Mouse (Mus musculus): ENCODE data around the gene Shroom3.

Gene Shroom3

GRCm38 (mm10) chr5:92850925-92851324, 167.7 kb downstream of the Shroom3 start:
- DNase-seq (ENCODE audit: low read depth, low spot score): no peak

- no peak for DNase-seq (ENCODE audit: low read depth, low spot score)
Observed at GRCm38 (mm10) chr5:92854983-92855382, 171.7 kb downstream of the Shroom3 start.

- no peak for DNase-seq (ENCODE audit: low read depth, low spot score)
Observed at GRCm38 (mm10) chr5:92856346-92856745, 173.1 kb downstream of the Shroom3 start.

- no peak for DNase-seq (ENCODE audit: low read depth, low spot score)
Observed at GRCm38 (mm10) chr5:92857177-92857576, 173.9 kb downstream of the Shroom3 start.

GRCm38 (mm10) chr5:92858104-92858503, 174.9 kb downstream of the Shroom3 start:
- no peak for DNase-seq (ENCODE audit: low read depth, low spot score)

GRCm38 (mm10) chr5:92858576-92858975, 175.3 kb downstream of the Shroom3 start:
- no peak for DNase-seq (ENCODE audit: low read depth, low spot score)

GRCm38 (mm10) chr5:92861416-92862112, 178.3 kb downstream of the Shroom3 start:
- no peak for DNase-seq (ENCODE audit: low read depth, low spot score)

GRCm38 (mm10) chr5:92865090-92865489, 181.9 kb downstream of the Shroom3 start:
- DNase-seq (ENCODE audit: low read depth, low spot score): no peak

- no peak for DNase-seq (ENCODE audit: low read depth, low spot score)
Observed at GRCm38 (mm10) chr5:92866546-92866945, 183.3 kb downstream of the Shroom3 start.

GRCm38 (mm10) chr5:92867253-92867652, 184.0 kb downstream of the Shroom3 start:
- DNase-seq (ENCODE audit: low read depth, low spot score): no peak

GRCm38 (mm10) chr5:92868231-92868630, 185.0 kb downstream of the Shroom3 start:
- DNase-seq (ENCODE audit: low read depth, low spot score): no peak

- no peak for DNase-seq (ENCODE audit: low read depth, low spot score)
Observed at GRCm38 (mm10) chr5:92871048-92871447, 187.8 kb downstream of the Shroom3 start.

GRCm38 (mm10) chr5:92872182-92872581, 188.9 kb downstream of the Shroom3 start:
- no peak for DNase-seq (ENCODE audit: low read depth, low spot score)

GRCm38 (mm10) chr5:92872991-92873390, 189.8 kb downstream of the Shroom3 start:
- no peak for DNase-seq (ENCODE audit: low read depth, low spot score)

GRCm38 (mm10) chr5:92873518-92873917, 190.3 kb downstream of the Shroom3 start:
- no peak for DNase-seq (ENCODE audit: low read depth, low spot score)

GRCm38 (mm10) chr5:92875836-92876235, 192.6 kb downstream of the Shroom3 start:
- no peak for DNase-seq (ENCODE audit: low read depth, low spot score)

GRCm38 (mm10) chr5:92877104-92877503, 193.9 kb downstream of the Shroom3 start:
- no peak for DNase-seq (ENCODE audit: low read depth, low spot score)

GRCm38 (mm10) chr5:92880393-92880792, 197.2 kb downstream of the Shroom3 start:
- DNase-seq (ENCODE audit: low read depth, low spot score): no peak

- DNase-seq (ENCODE audit: low read depth, low spot score): no peak
Observed at GRCm38 (mm10) chr5:92880893-92881292, 197.7 kb downstream of the Shroom3 start.

GRCm38 (mm10) chr5:92886141-92886540, 202.9 kb downstream of the Shroom3 start:
- DNase-seq (ENCODE audit: low read depth, low spot score): no peak

- DNase-seq (ENCODE audit: low read depth, low spot score): no peak
Observed at GRCm38 (mm10) chr5:92887501-92887900, 204.3 kb downstream of the Shroom3 start.

- no peak for DNase-seq (ENCODE audit: low read depth, low spot score)
Observed at GRCm38 (mm10) chr5:92888628-92889241, 205.5 kb downstream of the Shroom3 start.

- no peak for DNase-seq (ENCODE audit: low read depth, low spot score)
Observed at GRCm38 (mm10) chr5:92890902-92891301, 207.7 kb downstream of the Shroom3 start.
